Mouse (Mus musculus) stomach, postnatal 0 days (tissue): Measurements from ENCODE around the gene Slc4a5. TPM values are rescaled to one million over a fixed set of nuclear protein-coding genes. Genes with fewer than 3 reads are reported as not detected.
"Not testable (repeated sequence)": the region's sequence is repeated elsewhere in the genome, so short reads cannot be mapped to it uniquely, and the experiment has no call there.

ENCODE experiments used
- ATAC-seq: fragments of 200-750 bp; cut with Nextera tagmentation; 2 replicates; pipeline ENCODE4 v1.8.0; 2017; ENCODE audit not compliant: low FRiP score, low TSS enrichment
- DNase-seq: peaks from one replicate; pipeline ENCODE4 v3.0.0-alpha.2; 2016; ENCODE audit warnings: low spot score
- H3K27ac ChIP-seq: fragments of 300-500 bp; sonication (generic); replicated peaks from 2 replicates; pipeline ENCODE4 v1.5.1; 2014; ENCODE audit warnings: mild to moderate bottlenecking, control low read depth
- H3K27me3 ChIP-seq: fragments of 300-500 bp; sonication (generic); 2 replicates; pipeline ENCODE4 v1.6.1; 2014; ENCODE audit warnings: low read length; ENCODE audit not compliant: control insufficient read depth, insufficient read depth
- H3K36me3 ChIP-seq: fragments of 300-500 bp; sonication (generic); 2 replicates; pipeline ENCODE4 v1.6.1; 2014; ENCODE audit warnings: low read length, mixed read lengths; ENCODE audit not compliant: control insufficient read depth, insufficient read depth
- H3K4me1 ChIP-seq: fragments of 300-500 bp; sonication (generic); replicated peaks from 2 replicates; pipeline ENCODE4 v1.6.1; 2014; ENCODE audit warnings: antibody characterized with exemption; ENCODE audit not compliant: control insufficient read depth, insufficient read depth
- H3K4me2 ChIP-seq: fragments of 300-500 bp; sonication (generic); replicated peaks from 2 replicates; pipeline ENCODE4 v1.6.1; 2014; ENCODE audit warnings: low read depth, mild to moderate bottlenecking, control low read depth, moderate library complexity
- H3K4me3 ChIP-seq: fragments of 300-500 bp; sonication (generic); 2 replicates; pipeline ENCODE4 v1.5.1; 2014; ENCODE audit warnings: low read depth, low read length, control low read depth
- H3K9ac ChIP-seq: fragments of 300-500 bp; sonication (generic); 2 replicates; pipeline ENCODE4 v1.6.1; 2014; ENCODE audit warnings: mild to moderate bottlenecking, low read length, control low read depth, mixed read lengths
- H3K9me3 ChIP-seq: fragments of 300-500 bp; sonication (generic); 2 replicates; pipeline ENCODE4 v1.6.1; 2016; ENCODE audit warnings: low read length; ENCODE audit not compliant: control insufficient read depth
- CTCF ChIP-seq: IDR thresholded peaks from 2 replicates; pipeline ENCODE4 v1.5.1; 2016; ENCODE audit warnings: antibody characterized with exemption, low read depth, mild to moderate bottlenecking, moderate library complexity
- EP300 ChIP-seq: optimal IDR thresholded peaks from 2 replicates; pipeline ENCODE3; 2016; ENCODE audit warnings: antibody characterized with exemption
- WGBS: fragments of 180-500 bp; shearing (Covaris S2); extraction: QIAGEN DNeasy Blood & Tissue Kit; methylation state at CpG from one replicate; pipeline ENCODE4 v1.1.7; 2014; 5-methylcytosine and 5-hydroxymethylcytosine counted together
- polyA plus RNA-seq: library from polyadenylated mRNA; unstranded; fragments of >200 nt; fragmentation: Nextera tagmentation; extraction: Ambion mirVana; gene quantifications from 2 replicates; pipeline ENCODE4 v1.2.1, GENCODE M21; 2015

Gene Slc4a5
- polyA plus RNA-seq, 1 experiment from 2014 or later, result 0.08 TPM

DNA sequence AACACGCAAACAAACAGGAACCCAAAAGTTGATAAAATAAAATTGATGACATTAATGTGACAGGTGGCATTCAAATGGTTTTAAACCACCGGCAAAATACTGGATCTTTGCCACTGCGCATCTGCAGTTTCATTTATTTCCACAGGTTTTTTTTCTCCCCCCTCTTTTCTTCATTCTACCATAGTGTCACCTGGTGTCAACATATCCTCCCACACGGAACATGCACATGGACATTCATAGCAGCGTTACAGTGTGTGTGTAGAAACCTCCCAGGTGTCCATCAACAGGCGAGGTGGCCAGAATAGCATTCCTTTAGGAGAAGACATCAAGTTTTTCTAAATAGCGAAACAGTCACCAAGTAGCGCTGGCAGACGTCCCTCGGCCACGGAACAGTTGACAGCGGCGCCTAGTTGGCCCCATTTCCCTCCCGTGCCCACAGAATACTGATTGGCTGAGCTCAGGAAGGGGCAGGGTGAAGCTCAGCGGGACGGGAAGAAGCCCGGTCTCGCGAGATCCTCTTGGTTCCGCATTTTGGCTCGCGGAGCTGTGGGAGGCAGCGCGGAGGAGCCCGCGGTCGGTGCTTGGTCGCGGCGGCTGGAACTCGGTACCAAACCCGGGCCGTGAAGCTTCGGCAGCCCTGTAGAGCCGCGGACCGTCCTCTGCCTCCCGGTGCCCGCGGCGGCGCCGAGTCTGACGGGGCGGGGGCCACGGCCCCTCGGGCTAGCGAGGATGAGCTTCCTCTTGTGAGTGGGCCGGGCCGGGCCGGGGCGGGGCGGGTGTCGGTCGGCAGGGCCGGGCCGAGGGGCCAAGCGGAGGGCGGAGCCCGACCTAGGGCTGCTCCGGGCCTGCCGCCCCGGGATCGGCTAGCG lies 106.1 kb downstream of the Slc4a5 start, which contains the start of the genes Mthfd2 and Mob1a:
TSS of gene Mthfd2 (minus strand) at position 384 of the 869 bp plus-strand sequence.
TSS of gene Mob1a (plus strand) at position 492 of the 869 bp plus-strand sequence.
- Histone ChIP-seq H3K9me3 (no peaks in the 10 kb centered on the region), H3K36me3 (peaks cover 4% of the 10 kb centered on the region; the same call in 1 of the 2 replicates), H3K27me3 (no peaks in the 10 kb centered on the region), H3K4me1 (no peaks in the 10 kb centered on the region; the same call in 1 of the 2 replicates), H3K9ac (peak within 1 kb of the TSS; percentile 88), H3K4me3 (peak within 1 kb of the TSS; percentile 76), H3K4me2 (peak within 1 kb of the TSS; percentile 73), H3K27ac (peak within 1 kb of the TSS; percentile 96)
- ATAC-seq (peak; percentile 98), DNase-seq (peak; percentile 95)
- WGBS, result 2% methylated on average over 63 of the region's 65 CpGs
- TF ChIP-seq EP300 (peak; percentile 99), CTCF (peak; percentile 32)

DNA sequence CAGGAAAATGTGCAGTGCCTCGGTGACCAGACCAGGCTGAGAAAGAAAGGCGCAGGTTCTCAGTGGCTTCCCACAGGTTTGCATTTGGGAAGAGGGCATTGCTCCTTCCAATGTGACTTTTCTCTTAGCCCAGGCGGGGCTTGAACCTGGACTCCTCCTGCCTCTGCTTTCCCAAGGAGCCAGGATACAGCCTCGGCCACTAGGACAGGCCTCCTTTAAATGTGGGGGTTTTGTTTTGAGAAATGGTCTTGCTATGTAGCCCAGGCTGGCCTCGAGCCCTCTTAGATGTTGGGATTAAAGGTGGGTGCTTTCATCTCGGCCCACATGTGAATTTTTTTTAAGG lies 106.7 kb downstream of the Slc4a5 start:
- DNase-seq, result no peak
- TF ChIP-seq EP300 (no peak), CTCF (no peak)
- H3K36me3 ChIP-seq, result peaks cover 4% of the 10 kb centered on the region; the same call in 1 of the 2 replicates
- H3K27ac ChIP-seq, result peak overlapping the region; percentile 96
- peak overlapping the region; percentile 73 for H3K4me2 ChIP-seq
- H3K9me3 ChIP-seq, result no peaks in the 10 kb centered on the region
- peak overlapping the region; percentile 88 for H3K9ac ChIP-seq
- H3K4me3 ChIP-seq, result peak overlapping the region; percentile 76
- no peak for ATAC-seq
- H3K4me1 ChIP-seq, result no peaks in the 10 kb centered on the region; the same call in 1 of the 2 replicates
- 5% methylated on average over 6 of the region's 6 CpGs for WGBS
- H3K27me3 ChIP-seq, result no peaks in the 10 kb centered on the region

DNA sequence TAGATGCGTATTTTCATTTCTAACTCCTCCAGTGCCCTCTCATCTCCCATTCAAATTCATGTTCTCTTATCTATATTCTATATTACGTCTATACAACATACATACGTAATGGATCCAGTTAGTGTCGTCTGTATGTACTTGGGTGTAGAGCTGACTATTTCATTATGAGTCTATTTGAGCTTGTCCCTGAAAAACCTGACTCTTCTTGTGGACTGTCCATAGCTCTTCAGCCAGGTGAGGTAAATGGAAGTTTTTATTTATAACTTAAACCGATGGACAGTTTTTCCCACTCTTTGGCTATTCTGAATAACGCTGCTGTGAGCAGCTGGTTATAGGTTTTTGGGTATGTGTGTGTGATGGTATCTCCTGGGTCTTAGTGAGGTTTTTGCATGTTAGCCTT lies 107.1 kb downstream of the Slc4a5 start:
- H3K9me3 ChIP-seq, result no peaks in the 10 kb centered on the region
- DNase-seq (no peak), ATAC-seq (no peak)
- TF ChIP-seq EP300, result no peak
- TF ChIP-seq CTCF, result no peak
- H3K27ac ChIP-seq, result no peak overlapping the region
- no peaks in the 10 kb centered on the region for H3K27me3 ChIP-seq
- H3K4me2 ChIP-seq, result peak overlapping the region; percentile 73
- peak overlapping the region; percentile 76 for H3K4me3 ChIP-seq
- peak overlapping the region; percentile 88; the same call in 1 of the 2 replicates for H3K9ac ChIP-seq
- no peaks in the 10 kb centered on the region; the same call in 1 of the 2 replicates for H3K4me1 ChIP-seq
- peaks cover 8% of the 10 kb centered on the region; the same call in 1 of the 2 replicates for H3K36me3 ChIP-seq
- whole genome bisulfite sequencing, result 37% methylated on average over 6 of the region's 6 CpGs

DNA sequence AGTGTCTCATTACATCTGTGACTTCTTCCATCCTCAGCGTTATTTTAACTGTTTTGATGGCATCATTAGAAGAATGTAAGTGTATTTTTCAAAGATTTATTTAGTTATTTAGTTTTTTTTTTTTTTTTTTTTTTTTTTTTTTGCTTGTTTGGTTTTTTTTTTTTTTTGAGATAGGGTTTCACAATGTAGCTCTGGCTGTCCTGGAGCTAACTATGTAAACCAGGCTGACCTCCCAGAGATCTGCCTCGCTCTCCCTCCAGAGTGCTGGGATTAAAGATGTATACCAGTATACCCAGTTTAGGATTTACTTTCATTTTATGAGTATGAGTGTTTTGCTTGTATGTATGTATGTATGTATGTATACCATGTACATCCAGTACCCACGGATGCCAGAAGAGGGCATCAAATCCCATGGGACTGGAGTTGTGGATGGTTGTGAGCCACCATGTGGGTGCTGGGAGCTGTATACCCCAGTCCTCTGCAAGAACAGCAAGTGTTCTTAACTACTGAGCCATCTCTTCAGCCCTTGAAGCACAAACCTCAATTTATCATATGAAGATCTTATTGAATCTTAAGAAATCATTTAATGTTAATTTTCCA lies 108.1 kb downstream of the Slc4a5 start:
- H3K4me3 ChIP-seq, result no peak overlapping the region
- H3K27ac ChIP-seq, result no peak overlapping the region
- ATAC-seq, result no peak
- no peaks in the 10 kb centered on the region for H3K9me3 ChIP-seq
- no peaks in the 10 kb centered on the region; the same call in 1 of the 2 replicates for H3K4me1 ChIP-seq
- H3K9ac ChIP-seq, result no peak overlapping the region
- TF ChIP-seq EP300 (no peak), CTCF (peak; percentile 38)
- no peaks in the 10 kb centered on the region for H3K27me3 ChIP-seq
- H3K36me3 ChIP-seq, result peaks cover 14% of the 10 kb centered on the region; the same call in 1 of the 2 replicates
- no peak overlapping the region for H3K4me2 ChIP-seq
- DNase-seq, result no peak
- 81% methylated on average over 3 of the region's 3 CpGs for WGBS

DNA sequence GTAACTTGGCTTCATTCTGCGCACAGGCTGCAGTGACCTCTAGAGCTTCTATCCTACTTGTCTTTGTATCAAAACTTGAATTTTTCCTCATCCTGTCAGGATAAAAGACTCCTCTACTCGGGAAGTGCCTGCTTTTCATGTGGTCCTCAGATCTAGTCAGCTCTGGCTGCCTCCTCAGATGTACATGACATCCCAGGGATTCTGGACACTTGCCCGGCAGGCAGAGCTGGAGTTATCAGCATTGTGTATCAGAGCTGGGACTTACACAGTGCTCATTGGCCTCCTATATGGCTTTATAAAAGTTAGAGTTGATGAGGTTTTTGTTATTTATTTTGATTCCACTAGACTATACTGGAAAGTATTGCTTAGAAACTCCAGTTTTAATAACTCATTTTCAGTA lies 121.8 kb downstream of the Slc4a5 start:
- no peaks in the 10 kb centered on the region for H3K27me3 ChIP-seq
- TF ChIP-seq EP300, result no peak
- TF ChIP-seq CTCF, result no peak
- no peak overlapping the region for H3K9ac ChIP-seq
- H3K4me1 ChIP-seq, result no peaks in the 10 kb centered on the region
- WGBS, result 79% methylated on average over 3 of the region's 3 CpGs
- no peaks in the 10 kb centered on the region for H3K9me3 ChIP-seq
- H3K36me3 ChIP-seq, result peaks cover 13% of the 10 kb centered on the region; the same call in 1 of the 2 replicates
- no peak overlapping the region for H3K4me2 ChIP-seq
- ATAC-seq (no peak), DNase-seq (no peak)
- H3K4me3 ChIP-seq, result no peak overlapping the region
- no peak overlapping the region for H3K27ac ChIP-seq

DNA sequence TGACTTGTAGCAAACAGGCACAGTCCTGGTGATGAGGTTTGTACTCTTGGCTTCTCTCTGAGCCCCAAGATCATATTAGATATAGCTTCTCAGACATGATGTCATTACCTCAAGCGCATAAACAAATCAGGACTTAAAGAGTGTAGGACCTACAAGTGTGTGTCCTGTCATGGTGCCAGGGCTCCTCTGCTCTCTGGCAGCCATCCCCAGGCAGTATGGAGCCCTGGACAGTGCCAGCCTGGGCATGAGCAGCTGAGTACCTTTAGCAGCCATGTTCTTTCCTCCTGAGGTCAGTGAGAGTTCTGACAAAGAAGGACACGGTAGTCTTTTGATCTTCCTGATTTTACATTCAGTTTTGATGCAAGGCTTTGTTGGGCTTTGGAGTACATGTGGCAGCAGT lies 123.3 kb downstream of the Slc4a5 start:
- no peak for DNase-seq
- no peak for TF ChIP-seq CTCF
- no peak for TF ChIP-seq EP300
- H3K27me3 ChIP-seq, result no peaks in the 10 kb centered on the region
- 96% methylated on average over 2 of the region's 2 CpGs for WGBS
- no peak for ATAC-seq
- no peaks in the 10 kb centered on the region for H3K4me1 ChIP-seq
- H3K4me2 ChIP-seq, result no peak overlapping the region
- no peaks in the 10 kb centered on the region for H3K9me3 ChIP-seq
- no peak overlapping the region for H3K9ac ChIP-seq
- peaks cover 13% of the 10 kb centered on the region; the same call in 1 of the 2 replicates for H3K36me3 ChIP-seq
- no peak overlapping the region for H3K4me3 ChIP-seq
- H3K27ac ChIP-seq, result no peak overlapping the region

DNA sequence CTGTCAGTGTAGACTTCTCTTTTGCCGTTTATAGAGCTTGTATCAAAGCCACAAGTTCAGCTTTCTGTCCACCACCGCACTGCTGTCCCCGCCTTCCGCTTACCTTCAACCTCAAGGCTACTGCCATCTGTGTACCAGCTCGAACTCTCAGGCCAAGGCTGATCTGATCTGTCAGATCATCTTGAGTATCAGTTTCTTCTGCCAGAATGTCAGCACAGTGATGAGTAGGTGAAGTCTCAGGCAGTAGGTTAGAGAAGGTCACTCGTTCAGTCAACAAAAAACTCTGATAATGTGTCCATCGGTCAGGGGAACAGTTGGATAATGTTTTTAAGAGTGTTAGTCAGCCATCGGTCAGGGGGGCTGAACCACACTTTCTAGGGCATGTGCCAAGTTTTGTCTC lies 125.7 kb downstream of the Slc4a5 start:
- ATAC-seq, H3K4me3 ChIP-seq, H3K36me3 ChIP-seq, H3K4me2 ChIP-seq, H3K27ac ChIP-seq, H3K9ac ChIP-seq, H3K9me3 ChIP-seq, H3K27me3 ChIP-seq, DNase-seq, H3K4me1 ChIP-seq: not testable (repeated sequence)
- WGBS, result 83% methylated on average over 8 of the region's 8 CpGs
